ENCODE assay signal across 9 mouse cellular contexts in genomic region chr4:100096596-100097181, GRCm38 (mm10). TPM values are rescaled to one million over a fixed set of nuclear protein-coding genes. Genes with fewer than 3 reads are reported as not detected.
DNase-seq lines count a peak whose midpoint lies in the region; ATAC-seq lines count a peak whose summit lies in the region.
"Had no signal": no experiment of that assay in that cellular context is flagged by ENCODE, and none has a peak within 500 bp of the region (broad histone marks: within the 10 kb centered on the region; RNA-seq: fewer than 3 reads in every experiment).

No protein-coding gene starts in this region.

- peak overlapping the region; percentile 53 for H3K4me3 ChIP-seq in forebrain, embryonic 11.5 days (ENCODE audit: low read depth, low read length)
- H3K4me3 ChIP-seq in intestine, embryonic 15.5 days (replicated peaks) = peak overlapping the region; percentile 83
- peak overlapping the region; percentile 58 for H3K4me3 ChIP-seq in liver, embryonic 16.5 days (ENCODE audit: low read depth, low read length)

- intact Hi-C loops in gastrocnemius, postnatal 14 days (cut with DNase I; ENCODE audit: low total_unique reads) = loop anchor here (5.0 to 10.0 kb wide), 2 partner anchors 311 to 438 kb away; no protein-coding TSS in a partner anchor

- no peaks in the 10 kb centered on the region for H3K9me3 ChIP-seq in forebrain, embryonic 11.5 days (ENCODE audit: control insufficient read depth, low read length)
- no peaks in the 10 kb centered on the region for H3K9me3 ChIP-seq in intestine, embryonic 15.5 days
- no peaks in the 10 kb centered on the region for H3K9me3 ChIP-seq in liver, embryonic 16.5 days (replicated peaks; ENCODE audit: control insufficient read depth, low read length)
- H3K9me3 ChIP-seq: G1E had no signal

- peak; percentile 11; the same call in 1 of the 2 replicates for ATAC-seq in forebrain, embryonic 11.5 days (replicated peaks; ENCODE audit: low FRiP score)
- ATAC-seq in intestine, embryonic 15.5 days = peak; percentile 23; the same call in 1 of the 2 replicates
- ATAC-seq in liver, embryonic 16.5 days (ENCODE audit: low read depth) = no peak

- H3K27me3 ChIP-seq in forebrain, embryonic 11.5 days (ENCODE audit: control insufficient read depth, insufficient read depth, low read length) = peaks cover 2% of the 10 kb centered on the region; the same call in 1 of the 2 replicates
- H3K27me3 ChIP-seq in intestine, embryonic 15.5 days (replicated peaks) = no peaks in the 10 kb centered on the region
- H3K27me3 ChIP-seq in liver, embryonic 16.5 days (ENCODE audit: control insufficient read depth, insufficient read depth, low read depth, low read length) = peaks cover 22% of the 10 kb centered on the region

- peak; percentile 32 for DNase-seq in gastrocnemius, postnatal 14 days
- no peak for DNase-seq in gastrocnemius, postnatal 25 days
- DNase-seq in ZHBTc4 (ENCODE audit: low read depth, low spot score) = peak; percentile 74
- DNase-seq in forebrain, embryonic 11.5 days (ENCODE audit: low spot score) = peak; percentile 60
- peak; percentile 8 for DNase-seq in retina, postnatal 7 days (ENCODE audit: low read depth, low spot score)
- no peak for DNase-seq in layer of hippocampus, postnatal 36 days

- H3K27ac ChIP-seq in forebrain, embryonic 11.5 days (ENCODE audit: low read depth, low read length) = no peak overlapping the region
- peak overlapping the region; percentile 87 for H3K27ac ChIP-seq in intestine, embryonic 15.5 days
- H3K27ac ChIP-seq in liver, embryonic 16.5 days (ENCODE audit: low read length) = no peak overlapping the region

- peak overlapping the region; percentile 83 for H3K4me2 ChIP-seq in forebrain, embryonic 11.5 days (ENCODE audit: low read depth, low read length, severe bottlenecking)
- H3K4me2 ChIP-seq in intestine, embryonic 15.5 days (replicated peaks) = peak overlapping the region; percentile 91
- peak overlapping the region; percentile 58 for H3K4me2 ChIP-seq in liver, embryonic 16.5 days (ENCODE audit: low read depth, low read length)

- 1% methylated on average over 21 of the region's 21 CpGs for WGBS in forebrain, embryonic 11.5 days
- whole genome bisulfite sequencing in intestine, embryonic 15.5 days = 5% methylated on average over 21 of the region's 21 CpGs
- WGBS in liver, embryonic 16.5 days (ENCODE audit: insufficient replicate concordance) = 5% methylated on average over 21 of the region's 21 CpGs

- H3K4me1 ChIP-seq in forebrain, embryonic 11.5 days (replicated peaks; ENCODE audit: control insufficient read depth, insufficient read depth, low read length) = peaks cover 4% of the 10 kb centered on the region; the same call in 1 of the 2 replicates
- H3K4me1 ChIP-seq in intestine, embryonic 15.5 days (replicated peaks) = peaks cover 8% of the 10 kb centered on the region; the same call in 1 of the 2 replicates
- H3K4me1 ChIP-seq in liver, embryonic 16.5 days (ENCODE audit: control insufficient read depth, low read depth, low read length) = no peaks in the 10 kb centered on the region

- H3K36me3 ChIP-seq in forebrain, embryonic 11.5 days (ENCODE audit: control insufficient read depth, insufficient read depth, low read length) = no peaks in the 10 kb centered on the region
- H3K36me3 ChIP-seq in intestine, embryonic 15.5 days = no peaks in the 10 kb centered on the region
- no peaks in the 10 kb centered on the region for H3K36me3 ChIP-seq in liver, embryonic 16.5 days (ENCODE audit: control insufficient read depth, insufficient read depth)
- H3K36me3 ChIP-seq: G1E had no signal

- H3K9ac ChIP-seq in forebrain, embryonic 11.5 days (ENCODE audit: low read length) = peak overlapping the region; percentile 66
- peak overlapping the region; percentile 75 for H3K9ac ChIP-seq in intestine, embryonic 15.5 days
- no peak overlapping the region for H3K9ac ChIP-seq in liver, embryonic 16.5 days (ENCODE audit: low read depth, low read length)

RNA-seq across cellular contexts. Expression of gene Ror1, which starts 1.1 kb away (rescaled TPM):
- 1 to 10 TPM; 4.7 to 6.2 TPM for total RNA-seq in gastrocnemius, postnatal 14 days (2021)
- 1 to 10 TPM; 1.9 to 2.4 TPM for total RNA-seq in gastrocnemius, postnatal 25 days (2021)
- polyA plus RNA-seq in forebrain, embryonic 11.5 days (2014; fragmentation: Nextera tagmentation; extraction: Ambion mirVana) = 5.8 and 5.9 TPM in 2 replicates
- polyA plus RNA-seq in intestine, embryonic 15.5 days (2015; fragmentation: Nextera tagmentation; extraction: Ambion mirVana) = 8.0 and 9.3 TPM in 2 replicates
- 0.19 and 0.37 TPM in 2 replicates for polyA plus RNA-seq in liver, embryonic 16.5 days (2015; fragmentation: Nextera tagmentation; extraction: Ambion mirVana)
- total RNA-seq in layer of hippocampus, postnatal 36 days (2021) = 1 to 10 TPM; 5.3 to 5.8 TPM
- polyA plus RNA-seq: G1E had no signal

Comparison
In these comparisons a context has a peak if more than half of its experiments do, and no peak if none do; other contexts are left out.
1. DNase-seq: peak in gastrocnemius, postnatal 14 days (single experiment), ZHBTc4 (single experiment), forebrain, embryonic 11.5 days (single experiment) and retina, postnatal 7 days (single experiment); none in gastrocnemius, postnatal 25 days (single experiment) and layer of hippocampus, postnatal 36 days (0 of 2).
2. Peak in every context shown above with its lines, with median percentiles within 50 percentile points of each other: H3K4me2 ChIP-seq and H3K4me3 ChIP-seq.